Comparison of ENCODE assay signal across 18 mouse cellular contexts in the genomic region with DNA sequence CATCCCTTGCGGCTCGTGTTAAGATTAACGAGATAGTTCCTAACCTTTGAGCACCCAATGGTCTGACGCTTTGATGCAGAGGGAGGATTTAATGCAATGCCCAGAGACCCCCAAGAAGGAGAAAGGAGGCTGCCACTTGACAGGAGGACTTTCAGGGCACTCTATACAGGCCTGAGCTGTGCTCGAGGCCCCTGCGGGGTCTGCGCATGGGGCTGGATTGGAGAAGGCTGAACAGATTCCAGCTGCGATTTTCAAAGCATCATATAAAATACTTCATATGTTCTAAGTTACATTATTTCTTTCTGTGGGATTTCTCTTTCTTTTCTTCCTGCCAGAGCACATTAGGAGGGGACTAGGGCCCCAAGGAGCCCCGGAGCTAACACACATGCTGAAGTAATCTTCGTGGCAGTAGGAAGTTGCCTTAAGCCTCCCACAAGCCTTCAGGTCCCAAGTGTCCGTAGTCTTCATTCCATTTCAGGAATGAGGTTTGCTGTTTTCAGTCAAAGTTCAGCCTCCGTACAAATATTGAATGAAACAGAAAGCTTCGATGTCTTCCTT.
"Had no signal": no experiment of that assay in that cellular context is flagged by ENCODE, and none has a peak within 500 bp of the region (broad histone marks: within the 10 kb centered on the region; RNA-seq: fewer than 3 reads in every experiment).

No protein-coding gene starts in this region.

- H3K27ac ChIP-seq: layer of hippocampus, adult 2 months; liver, embryonic 15.5 days; midbrain, embryonic 10.5 days; neural tube, embryonic 15.5 days had no signal

- H3K4me3 ChIP-seq: layer of hippocampus, adult 2 months; liver, embryonic 15.5 days; midbrain, embryonic 10.5 days; myocyte; neural tube, embryonic 15.5 days had no signal

- H3K9me3 ChIP-seq: liver, embryonic 15.5 days; midbrain, embryonic 10.5 days; neural tube, embryonic 15.5 days had no signal

- H3K4me1 ChIP-seq: liver, embryonic 15.5 days had no signal

- H3K27me3 ChIP-seq: neural tube, embryonic 15.5 days had no signal

- ATAC-seq: intestine, postnatal 0 days had no signal

- H3K4me2 ChIP-seq: liver, embryonic 11.5 days; liver, embryonic 15.5 days; lung, embryonic 14.5 days; neural tube, embryonic 15.5 days had no signal

- H3K36me3 ChIP-seq: liver, embryonic 15.5 days; neural tube, embryonic 15.5 days had no signal

- DNase-seq: kidney, adult 9 months; kidney, postnatal 10 days; kidney, postnatal 4 days; left cerebral cortex, postnatal 4 days; lung, embryonic 14.5 days; lung, postnatal 10 days; lung, postnatal 4 days; midbrain, embryonic 14.5 days; right cerebral cortex, postnatal 4 days; spleen, adult 18-20 months; thymus, postnatal 36 days had no signal

- H3K9ac ChIP-seq: liver, embryonic 15.5 days; lung, embryonic 14.5 days; neural tube, embryonic 15.5 days had no signal
